Mouse (Mus musculus): ENCODE measurements at regions not wholly inside any gene's neighbourhood (a gene's known extent, or its start where the extent isn't known, plus 50 kb on each side); places are given as distances from the start of the nearest gene placed in this dataset.

- WGBS = 34% methylated on average over 5 of the region's 5 CpGs
- Histone ChIP-seq H3K4me1 (ENCODE audit: control insufficient read depth, insufficient read depth, low read length) (peaks cover 7% of the 10 kb centered on the region; the same call in 1 of the 2 replicates), H3K4me3 (ENCODE audit: low read length) (no peak overlapping the region), H3K36me3 (ENCODE audit: control insufficient read depth, insufficient read depth) (no peaks in the 10 kb centered on the region), H3K27me3 (ENCODE audit: control insufficient read depth, insufficient read depth, low read length) (no peaks in the 10 kb centered on the region), H3K9ac (ENCODE audit: low read length) (no peak overlapping the region), H3K27ac (ENCODE audit: low read length) (no peak overlapping the region), H3K9me3 (replicated peaks; ENCODE audit: control insufficient read depth, low read length) (0 out of 2 replicates have a peak, but pooled peaks cover 3% of the 10 kb centered on the region), H3K4me2 (ENCODE audit: low read depth, low read length) (no peak overlapping the region)
- ATAC-seq (replicated peaks; ENCODE audit: extremely low read depth, insufficient read depth, low FRiP score) = 0 out of 2 replicates have a peak, but pooled peaks have one; percentile 42
Measured at GRCm38 (mm10) chr12:35824587-35824987, 100.8 kb upstream of the Agr3 start.

DNA sequence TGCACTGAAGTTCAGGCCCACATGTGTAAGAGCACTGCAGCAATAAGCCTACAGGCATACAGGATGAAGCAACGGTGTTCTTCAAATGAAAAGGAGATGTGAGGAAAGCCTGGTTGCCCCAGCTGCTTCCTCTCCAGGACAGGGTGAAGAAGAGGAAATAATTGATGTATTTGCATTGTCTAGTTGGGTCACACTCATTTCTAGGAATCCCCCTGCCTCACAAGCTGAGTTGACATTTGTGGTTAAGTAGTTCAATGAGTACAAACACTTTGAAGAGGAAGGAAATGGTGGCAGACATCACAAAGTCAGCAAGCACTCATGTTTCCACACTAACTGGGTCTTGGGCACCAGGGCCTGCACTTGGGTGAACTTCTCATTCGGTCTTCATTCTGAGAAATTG lies 126.2 kb upstream of the Agr3 start:
- H3K4me1 ChIP-seq (ENCODE audit: control insufficient read depth, insufficient read depth, low read length) = no peaks in the 10 kb centered on the region
- no peak overlapping the region for H3K27ac ChIP-seq (ENCODE audit: low read length)
- H3K4me2 ChIP-seq (ENCODE audit: low read depth, low read length) = no peak overlapping the region
- H3K4me3 ChIP-seq (ENCODE audit: low read length) = no peak overlapping the region
- peak; percentile 37; the same call in 1 of the 2 replicates for ATAC-seq (replicated peaks; ENCODE audit: extremely low read depth, insufficient read depth, low FRiP score)
- no peaks in the 10 kb centered on the region for H3K9me3 ChIP-seq (replicated peaks; ENCODE audit: control insufficient read depth, low read length)
- H3K27me3 ChIP-seq (ENCODE audit: control insufficient read depth, insufficient read depth, low read length) = no peaks in the 10 kb centered on the region
- no peaks in the 10 kb centered on the region for H3K36me3 ChIP-seq (ENCODE audit: control insufficient read depth, insufficient read depth)
- H3K9ac ChIP-seq (ENCODE audit: low read length) = no peak overlapping the region
- 57% methylated on average over 2 of the region's 2 CpGs for WGBS

DNA sequence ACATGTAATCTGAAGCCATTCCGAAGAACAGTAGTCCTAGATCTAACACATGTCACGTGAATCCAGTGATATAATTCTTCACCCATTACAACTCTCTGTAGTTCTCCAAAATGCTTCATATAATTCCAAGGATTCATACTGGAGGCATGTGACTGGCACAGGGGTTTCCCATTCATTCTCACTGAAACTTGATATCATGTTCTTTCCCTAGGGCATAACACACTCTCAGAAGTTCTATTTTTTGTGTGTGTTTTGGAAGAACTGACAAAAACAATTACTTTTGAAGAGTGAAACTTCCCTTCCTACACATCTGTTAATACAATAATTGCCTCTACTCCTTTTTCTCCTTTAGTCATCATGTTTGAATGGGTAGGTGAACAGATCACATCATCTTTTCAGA lies 150.0 kb upstream of the Agr3 start:
- peaks cover 7% of the 10 kb centered on the region for H3K4me1 ChIP-seq (ENCODE audit: control insufficient read depth, insufficient read depth, low read length)
- WGBS = 68% methylated on average over 2 of the region's 2 CpGs
- no peak overlapping the region for H3K4me2 ChIP-seq (ENCODE audit: low read depth, low read length)
- ATAC-seq (replicated peaks; ENCODE audit: extremely low read depth, insufficient read depth, low FRiP score) = no peak
- H3K9me3 ChIP-seq (replicated peaks; ENCODE audit: control insufficient read depth, low read length) = no peaks in the 10 kb centered on the region
- no peak overlapping the region for H3K27ac ChIP-seq (ENCODE audit: low read length)
- H3K27me3 ChIP-seq (ENCODE audit: control insufficient read depth, insufficient read depth, low read length) = no peaks in the 10 kb centered on the region
- H3K4me3 ChIP-seq (ENCODE audit: low read length) = no peak overlapping the region
- no peaks in the 10 kb centered on the region for H3K36me3 ChIP-seq (ENCODE audit: control insufficient read depth, insufficient read depth)
- H3K9ac ChIP-seq (ENCODE audit: low read length) = no peak overlapping the region

DNA sequence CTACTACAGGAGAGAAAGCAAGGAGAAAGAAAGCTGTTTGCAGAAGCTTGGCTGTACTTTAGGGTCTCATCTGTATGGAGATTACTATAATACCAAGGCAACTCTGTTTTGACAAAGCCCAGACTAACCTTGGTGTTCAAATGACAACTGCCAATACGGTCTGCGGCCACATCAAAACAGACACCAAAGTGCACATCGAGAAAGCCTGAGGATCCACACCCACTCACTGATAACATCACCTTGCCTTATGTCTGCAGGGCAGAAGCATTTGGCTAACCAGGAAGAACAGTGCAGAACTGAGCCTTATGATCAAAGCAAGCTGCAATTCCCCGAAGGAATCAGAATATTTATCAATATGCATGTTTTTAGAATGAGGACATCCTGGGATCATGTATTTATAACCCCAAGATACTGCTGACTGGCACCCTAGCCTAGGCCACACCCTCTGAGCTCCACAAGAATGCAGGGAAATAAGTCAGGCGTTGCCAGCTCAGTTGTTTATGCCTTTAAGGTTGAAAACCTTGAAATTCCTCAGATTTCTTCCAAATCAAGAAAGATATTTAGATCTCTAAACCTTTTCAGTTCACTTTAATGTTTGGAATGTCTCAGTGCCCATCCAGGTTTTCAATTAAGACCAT lies 154.9 kb upstream of the Agr3 start:
- H3K36me3 ChIP-seq (ENCODE audit: control insufficient read depth, insufficient read depth) = no peaks in the 10 kb centered on the region
- 0 out of 2 replicates have a peak, but pooled peaks have one; percentile 23 for ATAC-seq (replicated peaks; ENCODE audit: extremely low read depth, insufficient read depth, low FRiP score)
- H3K9me3 ChIP-seq (replicated peaks; ENCODE audit: control insufficient read depth, low read length) = no peaks in the 10 kb centered on the region
- no peak overlapping the region for H3K4me2 ChIP-seq (ENCODE audit: low read depth, low read length)
- no peaks in the 10 kb centered on the region for H3K27me3 ChIP-seq (ENCODE audit: control insufficient read depth, insufficient read depth, low read length)
- H3K9ac ChIP-seq (ENCODE audit: low read length) = no peak overlapping the region
- H3K4me1 ChIP-seq (ENCODE audit: control insufficient read depth, insufficient read depth, low read length) = peaks cover 7% of the 10 kb centered on the region
- WGBS = 47% methylated on average over 5 of the region's 5 CpGs
- H3K27ac ChIP-seq (ENCODE audit: low read length) = 0 out of 2 replicates have a peak overlapping the region, but pooled peaks have one; percentile 16
- no peak overlapping the region for H3K4me3 ChIP-seq (ENCODE audit: low read length)

DNA sequence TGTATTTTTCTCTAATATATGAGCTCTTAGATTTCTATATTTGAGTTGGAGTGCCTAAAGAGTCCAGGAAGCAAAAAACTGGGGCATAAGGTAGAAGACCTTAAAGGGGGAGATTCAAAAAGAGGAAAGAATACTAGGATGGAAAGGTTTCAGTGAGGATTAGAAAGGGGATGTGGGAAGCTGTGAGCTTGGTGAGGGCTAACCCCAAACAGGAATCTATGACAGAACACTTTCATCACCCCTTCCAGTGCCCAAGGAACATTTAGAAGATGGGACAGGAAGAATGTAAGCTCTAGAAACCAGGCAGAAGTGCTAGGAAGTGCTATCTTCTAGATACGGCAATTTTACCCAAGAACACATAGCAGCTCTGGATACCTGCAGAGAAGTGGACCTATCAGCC lies 166.5 kb upstream of the Agr3 start:
- Histone ChIP-seq H3K9ac (ENCODE audit: low read length) (no peak overlapping the region), H3K9me3 (replicated peaks; ENCODE audit: control insufficient read depth, low read length) (peaks cover under 1% of the 10 kb centered on the region), H3K27ac (ENCODE audit: low read length) (no peak overlapping the region), H3K4me1 (ENCODE audit: control insufficient read depth, insufficient read depth, low read length) (no peaks in the 10 kb centered on the region), H3K27me3 (ENCODE audit: control insufficient read depth, insufficient read depth, low read length) (no peaks in the 10 kb centered on the region), H3K36me3 (ENCODE audit: control insufficient read depth, insufficient read depth) (no peaks in the 10 kb centered on the region), H3K4me2 (ENCODE audit: low read depth, low read length) (no peak overlapping the region), H3K4me3 (ENCODE audit: low read length) (no peak overlapping the region)
- WGBS = 66% methylated on average over 1 of the region's 1 CpGs
- ATAC-seq (replicated peaks; ENCODE audit: extremely low read depth, insufficient read depth, low FRiP score) = no peak

GRCm38 (mm10) chr12:35755159-35755558 lies 170.3 kb upstream of the Agr3 start:
- Histone ChIP-seq H3K9ac (ENCODE audit: low read length) (no peak overlapping the region), H3K4me2 (ENCODE audit: low read depth, low read length) (no peak overlapping the region), H3K36me3 (ENCODE audit: control insufficient read depth, insufficient read depth) (no peaks in the 10 kb centered on the region), H3K27ac (ENCODE audit: low read length) (no peak overlapping the region), H3K27me3 (ENCODE audit: control insufficient read depth, insufficient read depth, low read length) (no peaks in the 10 kb centered on the region), H3K4me1 (ENCODE audit: control insufficient read depth, insufficient read depth, low read length) (no peaks in the 10 kb centered on the region), H3K4me3 (ENCODE audit: low read length) (no peak overlapping the region), H3K9me3 (replicated peaks; ENCODE audit: control insufficient read depth, low read length) (peaks cover 6% of the 10 kb centered on the region)
- WGBS = 77% methylated on average over 4 of the region's 4 CpGs
- no peak for ATAC-seq (replicated peaks; ENCODE audit: extremely low read depth, insufficient read depth, low FRiP score)

DNA sequence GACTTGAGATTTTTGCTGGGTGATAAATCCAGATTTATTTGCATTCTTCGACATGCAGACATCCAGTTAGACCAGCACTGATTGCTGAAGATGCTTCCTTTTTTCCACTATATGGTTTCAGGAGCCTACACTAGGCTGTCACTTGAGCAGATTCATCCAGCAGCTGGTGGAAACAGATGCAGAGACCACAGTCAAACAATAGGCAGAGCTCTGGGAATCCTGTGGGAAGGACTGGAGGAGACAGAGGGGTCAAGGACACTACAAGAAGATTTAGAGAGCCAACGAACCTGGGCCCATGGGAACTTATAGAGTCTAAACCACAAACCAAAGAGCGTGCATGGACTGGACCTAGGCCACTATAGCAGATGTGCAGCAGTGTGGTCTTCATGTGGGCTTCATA lies 177.4 kb upstream of the Agr3 start:
- H3K9ac ChIP-seq (ENCODE audit: low read length) = no peak overlapping the region

DNA sequence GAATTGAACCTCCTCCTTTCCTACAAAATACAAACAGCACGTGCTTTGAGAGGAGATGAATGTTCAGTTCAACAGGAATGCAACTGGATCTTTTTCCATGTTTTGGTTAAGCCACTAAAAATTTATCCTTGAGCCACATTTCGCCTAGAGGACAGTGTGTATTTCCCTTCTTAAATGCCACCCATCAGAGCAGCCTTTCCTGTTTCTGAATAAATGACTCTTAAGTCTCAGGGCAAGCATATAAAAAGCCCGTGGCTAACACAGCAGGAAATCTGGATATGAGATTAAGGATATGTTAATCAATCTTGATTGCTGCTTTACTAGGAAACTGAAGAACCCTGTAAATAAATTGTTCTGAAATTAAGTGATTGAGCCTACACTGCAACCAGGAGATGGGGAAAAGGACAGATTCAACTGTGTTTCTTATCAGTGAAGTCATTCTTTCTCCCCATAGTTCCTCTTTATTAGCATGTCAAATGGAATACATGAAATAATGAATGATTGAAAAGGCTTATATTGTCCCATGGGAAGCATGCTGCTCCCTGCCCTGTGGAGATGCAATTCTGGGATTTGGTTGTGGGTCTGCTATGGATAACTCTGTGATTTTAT lies 178.6 kb upstream of the Agr3 start:
- ATAC-seq (replicated peaks; ENCODE audit: extremely low read depth, insufficient read depth, low FRiP score) = no peak
- 40% methylated on average over 3 of the region's 3 CpGs for WGBS
- H3K27ac ChIP-seq (ENCODE audit: low read length) = no peak overlapping the region

More for the DNA sequence above, 177.4 kb upstream of the Agr3 start:
- Histone ChIP-seq H3K36me3 (ENCODE audit: control insufficient read depth, insufficient read depth) (no peaks in the 10 kb centered on the region), H3K4me2 (ENCODE audit: low read depth, low read length) (no peak overlapping the region), H3K27me3 (ENCODE audit: control insufficient read depth, insufficient read depth, low read length) (no peaks in the 10 kb centered on the region), H3K27ac (ENCODE audit: low read length) (no peak overlapping the region), H3K4me1 (ENCODE audit: control insufficient read depth, insufficient read depth, low read length) (no peaks in the 10 kb centered on the region), H3K9me3 (replicated peaks; ENCODE audit: control insufficient read depth, low read length) (no peaks in the 10 kb centered on the region), H3K4me3 (ENCODE audit: low read length) (no peak overlapping the region)
- 69% methylated on average over 3 of the region's 3 CpGs for WGBS
- no peak for ATAC-seq (replicated peaks; ENCODE audit: extremely low read depth, insufficient read depth, low FRiP score)

GRCm38 (mm10) chr12:35742729-35743128 lies 182.7 kb upstream of the Agr3 start:
- Histone ChIP-seq H3K27ac (ENCODE audit: low read length) (no peak overlapping the region), H3K4me1 (ENCODE audit: control insufficient read depth, insufficient read depth, low read length) (no peaks in the 10 kb centered on the region), H3K27me3 (ENCODE audit: control insufficient read depth, insufficient read depth, low read length) (no peaks in the 10 kb centered on the region), H3K9me3 (replicated peaks; ENCODE audit: control insufficient read depth, low read length) (no peaks in the 10 kb centered on the region), H3K4me2 (ENCODE audit: low read depth, low read length) (no peak overlapping the region), H3K36me3 (ENCODE audit: control insufficient read depth, insufficient read depth) (no peaks in the 10 kb centered on the region), H3K9ac (ENCODE audit: low read length) (no peak overlapping the region), H3K4me3 (ENCODE audit: low read length) (no peak overlapping the region)
- 22% methylated on average over 1 of the region's 1 CpGs for WGBS
- ATAC-seq (replicated peaks; ENCODE audit: extremely low read depth, insufficient read depth, low FRiP score) = no peak

More for the DNA sequence above, 178.6 kb upstream of the Agr3 start:
- Histone ChIP-seq H3K9ac (ENCODE audit: low read length) (no peak overlapping the region), H3K27me3 (ENCODE audit: control insufficient read depth, insufficient read depth, low read length) (no peaks in the 10 kb centered on the region), H3K9me3 (replicated peaks; ENCODE audit: control insufficient read depth, low read length) (no peaks in the 10 kb centered on the region), H3K4me2 (ENCODE audit: low read depth, low read length) (no peak overlapping the region), H3K4me3 (ENCODE audit: low read length) (no peak overlapping the region), H3K4me1 (ENCODE audit: control insufficient read depth, insufficient read depth, low read length) (no peaks in the 10 kb centered on the region), H3K36me3 (ENCODE audit: control insufficient read depth, insufficient read depth) (no peaks in the 10 kb centered on the region)

All from heart, embryonic 16.5 days (tissue).